Mouse (Mus musculus) hindbrain, embryonic 15.5 days (tissue): ENCODE measurements around the gene Nxf3. TPM values are rescaled to one million over a fixed set of nuclear protein-coding genes. Genes with fewer than 3 reads are reported as not detected.
A peak's percentile ranks its signal among the peaks of the same experiment; 100 is the strongest.
"Not testable (repeated sequence)": the region's sequence is repeated elsewhere in the genome, so short reads cannot be mapped to it uniquely, and the experiment has no call there.

ENCODE experiments used
- ATAC-seq: fragments of 200-750 bp; cut with Nextera tagmentation; 2 replicates; pipeline ENCODE4 v1.8.0; 2017; ENCODE audit warnings: low read depth, moderate number of reproducible peaks, moderate TSS enrichment; ENCODE audit not compliant: low FRiP score
- H3K27ac ChIP-seq: fragments of 300-500 bp; sonication (generic); replicated peaks from 2 replicates; pipeline ENCODE4 v1.5.1; 2015; ENCODE audit warnings: mild to moderate bottlenecking, inconsistent platforms
- H3K27me3 ChIP-seq: fragments of 300-500 bp; sonication (generic); 2 replicates; pipeline ENCODE4 v1.6.1; 2015; ENCODE audit warnings: control low read depth, inconsistent platforms
- H3K36me3 ChIP-seq: fragments of 300-500 bp; sonication (generic); 2 replicates; pipeline ENCODE4 v1.6.1; 2015; ENCODE audit warnings: control low read depth, inconsistent platforms
- H3K4me1 ChIP-seq: fragments of 300-500 bp; sonication (generic); replicated peaks from 2 replicates; pipeline ENCODE4 v1.6.1; 2015; ENCODE audit warnings: control low read depth, inconsistent platforms
- H3K4me2 ChIP-seq: fragments of 300-500 bp; sonication (generic); 2 replicates; pipeline ENCODE4 v1.6.1; 2015; ENCODE audit warnings: moderate library complexity, mild to moderate bottlenecking, inconsistent platforms
- H3K4me3 ChIP-seq: fragments of 300-500 bp; sonication (generic); 2 replicates; pipeline ENCODE4 v1.5.1; 2015; ENCODE audit warnings: mild to moderate bottlenecking, inconsistent platforms
- H3K9ac ChIP-seq: fragments of 300-500 bp; sonication (generic); 2 replicates; pipeline ENCODE4 v1.6.1; 2015; ENCODE audit warnings: inconsistent platforms
- H3K9me3 ChIP-seq: fragments of 300-500 bp; sonication (generic); 2 replicates; pipeline ENCODE4 v1.6.1; 2016; ENCODE audit warnings: control low read depth, inconsistent platforms
- WGBS: fragments of 180-500 bp; shearing (Covaris S2); methylation state at CpG from one replicate; pipeline ENCODE4 v1.1.7; 2015; 5-methylcytosine and 5-hydroxymethylcytosine counted together
- polyA plus RNA-seq: library from polyadenylated mRNA; unstranded; fragments of >200 nt; fragmentation: Nextera tagmentation; extraction: Ambion mirVana; gene quantifications from 2 replicates; pipeline ENCODE4 v1.2.1, GENCODE M21; 2015

Nxf3 gene
- polyA plus RNA-seq, 1 experiment from 2014 or later, result not detected

DNA sequence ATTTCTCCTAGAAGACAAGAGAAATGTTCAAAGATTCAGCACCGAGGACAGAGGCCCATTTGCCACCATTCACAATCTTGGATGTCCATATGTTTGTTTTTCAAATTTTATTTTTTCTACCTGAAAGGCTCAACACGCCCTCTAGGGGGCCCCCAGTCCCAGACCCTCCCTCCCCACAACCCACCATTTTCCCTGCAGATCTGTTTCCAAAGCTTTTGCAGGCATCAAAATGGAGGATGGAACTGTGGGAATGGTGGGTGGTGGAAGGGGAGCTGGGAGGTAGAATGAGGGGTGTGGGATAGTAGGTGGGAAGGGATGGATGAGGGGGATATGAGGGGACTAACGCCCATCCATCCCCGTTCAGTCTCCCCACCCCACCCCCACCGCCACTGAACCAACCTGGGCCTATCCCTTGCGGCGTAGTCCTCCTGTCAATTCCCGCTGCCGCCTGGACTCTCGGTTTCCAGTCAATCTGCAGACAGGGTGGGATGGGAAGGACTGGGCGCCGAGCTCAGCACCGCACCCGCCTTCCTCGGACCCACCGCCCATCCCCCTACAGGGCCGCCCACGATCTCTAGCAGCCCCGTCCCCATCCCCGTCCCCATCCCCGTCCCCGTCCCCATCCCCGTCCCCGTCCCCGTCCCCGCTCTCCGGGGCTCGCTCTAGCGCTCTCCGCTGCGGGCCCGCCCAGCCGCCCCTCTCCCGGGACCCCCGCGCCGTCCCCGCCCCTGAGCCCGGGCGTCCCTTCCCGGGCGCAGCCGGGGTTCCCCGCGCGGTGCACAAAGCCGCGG is 17.7 kb downstream of the Nxf3 start:
- H3K36me3 ChIP-seq, H3K27me3 ChIP-seq, H3K9me3 ChIP-seq, H3K4me1 ChIP-seq: not testable (repeated sequence)
- peak overlapping the region; percentile 55 for H3K9ac ChIP-seq
- H3K4me2 ChIP-seq, result peak overlapping the region; percentile 55
- H3K27ac ChIP-seq, result peak overlapping the region; percentile 85
- peak overlapping the region; percentile 45 for H3K4me3 ChIP-seq
- peak; percentile 88 for ATAC-seq
- 17% methylated on average over 18 of the region's 48 CpGs for WGBS

DNA sequence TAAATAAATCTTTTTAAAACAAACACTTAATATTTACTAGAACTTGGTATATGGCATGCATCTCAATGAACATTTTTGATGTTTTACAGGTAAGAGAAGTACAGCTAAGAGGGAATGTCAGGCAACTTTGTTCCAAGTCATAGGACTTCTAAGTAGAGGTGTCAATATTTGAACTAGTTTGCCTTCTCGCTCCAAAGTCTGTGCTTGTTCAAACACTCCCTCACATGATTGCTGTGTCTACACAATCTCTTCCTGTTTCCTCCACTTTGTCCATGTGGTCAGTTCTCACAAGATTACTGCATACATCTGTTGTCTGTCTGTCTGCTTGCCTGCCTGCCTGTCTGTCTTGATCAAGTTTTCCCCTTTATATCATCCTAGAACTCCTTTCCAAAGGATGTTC is 24.4 kb downstream of the Nxf3 start:
- Histone ChIP-seq H3K4me3 (no peak overlapping the region), H3K9ac (no peak overlapping the region), H3K27ac (no peak overlapping the region), H3K36me3 (no peaks in the 10 kb centered on the region), H3K27me3 (no peaks in the 10 kb centered on the region), H3K4me2 (no peak overlapping the region), H3K4me1 (no peaks in the 10 kb centered on the region), H3K9me3 (no peaks in the 10 kb centered on the region)
- WGBS, result 91% methylated on average over 1 of the region's 1 CpGs
- no peak for ATAC-seq

- no peaks in the 10 kb centered on the region for H3K4me1 ChIP-seq
- no peak overlapping the region for H3K4me2 ChIP-seq
- no peak for ATAC-seq
- no peaks in the 10 kb centered on the region for H3K27me3 ChIP-seq
- no peak overlapping the region for H3K9ac ChIP-seq
- no peak overlapping the region for H3K4me3 ChIP-seq
- WGBS, result 84% methylated on average over 2 of the region's 2 CpGs
- H3K36me3 ChIP-seq, result no peaks in the 10 kb centered on the region
- no peak overlapping the region for H3K27ac ChIP-seq
- no peaks in the 10 kb centered on the region for H3K9me3 ChIP-seq
Measured at GRCm38 (mm10) chrX:136051219-136051618, 33.8 kb downstream of the Nxf3 start.

DNA sequence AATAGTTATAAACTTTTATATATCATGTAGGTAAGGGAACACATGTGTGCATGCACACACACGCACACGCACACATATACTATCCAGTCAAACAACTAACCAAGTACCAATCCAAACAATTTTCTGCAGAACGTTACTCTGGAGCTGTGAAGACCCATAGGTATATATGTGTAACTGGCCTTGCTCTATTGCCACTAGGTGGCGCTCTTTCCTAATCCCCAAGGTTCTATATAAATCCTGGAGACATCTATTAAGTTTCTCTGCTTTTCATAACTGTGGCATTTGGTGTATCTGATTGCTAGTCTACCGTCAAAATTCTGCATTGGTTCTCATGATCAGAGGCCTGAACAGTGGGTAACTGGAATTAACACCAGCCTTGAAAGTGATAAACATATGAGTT is 37.5 kb downstream of the Nxf3 start:
- ATAC-seq, result peak; percentile 75; the same call in 1 of the 2 replicates

DNA sequence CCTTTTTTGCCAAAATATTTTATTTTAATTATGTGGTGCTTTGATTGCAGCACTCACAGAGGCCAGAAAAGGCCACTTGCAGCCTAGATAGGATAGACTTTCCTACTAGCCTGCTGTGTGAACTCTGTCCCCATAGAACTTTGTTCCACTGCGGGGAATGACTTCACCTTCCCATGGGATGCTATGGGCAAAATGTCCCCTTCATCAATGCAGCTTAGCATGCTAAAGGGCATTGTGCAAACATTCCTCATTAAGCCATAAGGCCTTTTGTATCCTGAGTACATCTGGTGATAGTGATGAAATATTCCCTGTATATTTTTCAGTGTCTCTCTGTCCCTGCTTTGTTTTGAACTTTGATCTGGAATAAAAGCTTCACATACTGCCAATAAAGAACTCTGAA is 41.3 kb downstream of the Nxf3 start:
- Histone ChIP-seq H3K9ac (no peak overlapping the region), H3K27me3 (no peaks in the 10 kb centered on the region), H3K27ac (no peak overlapping the region), H3K4me1 (no peaks in the 10 kb centered on the region), H3K4me2 (no peak overlapping the region), H3K36me3 (no peaks in the 10 kb centered on the region), H3K4me3 (no peak overlapping the region), H3K9me3 (no peaks in the 10 kb centered on the region)
- whole genome bisulfite sequencing, result 87% methylated on average over 1 of the region's 1 CpGs
- ATAC-seq, result no peak

More for the DNA sequence above, 37.5 kb downstream of the Nxf3 start:
- no peak overlapping the region for H3K27ac ChIP-seq
- 15% methylated on average over 5 of the region's 5 CpGs for WGBS
- H3K4me1 ChIP-seq, result no peaks in the 10 kb centered on the region
- no peak overlapping the region for H3K4me2 ChIP-seq
- H3K27me3 ChIP-seq, result no peaks in the 10 kb centered on the region
- no peaks in the 10 kb centered on the region for H3K36me3 ChIP-seq
- no peaks in the 10 kb centered on the region for H3K9me3 ChIP-seq
- H3K9ac ChIP-seq, result no peak overlapping the region
- H3K4me3 ChIP-seq, result no peak overlapping the region

- not testable (repeated sequence) for H3K9me3 ChIP-seq, H3K36me3 ChIP-seq, H3K4me1 ChIP-seq, H3K27me3 ChIP-seq, H3K9ac ChIP-seq
- ATAC-seq, result peak; percentile 95
- peak within 1 kb of the TSS; percentile 37 for H3K4me3 ChIP-seq
- H3K27ac ChIP-seq, result peak within 1 kb of the TSS; percentile 48; the same call in 1 of the 2 replicates
- 10% methylated on average over 12 of the region's 49 CpGs for WGBS
- peak within 1 kb of the TSS; percentile 49 for H3K4me2 ChIP-seq
Measured at GRCm38 (mm10) chrX:136032799-136033763, 52.0 kb downstream of the Nxf3 start, which contains the start of gene Arxes1. Arxes1 (plus strand) TSS chrX:136033367.

DNA sequence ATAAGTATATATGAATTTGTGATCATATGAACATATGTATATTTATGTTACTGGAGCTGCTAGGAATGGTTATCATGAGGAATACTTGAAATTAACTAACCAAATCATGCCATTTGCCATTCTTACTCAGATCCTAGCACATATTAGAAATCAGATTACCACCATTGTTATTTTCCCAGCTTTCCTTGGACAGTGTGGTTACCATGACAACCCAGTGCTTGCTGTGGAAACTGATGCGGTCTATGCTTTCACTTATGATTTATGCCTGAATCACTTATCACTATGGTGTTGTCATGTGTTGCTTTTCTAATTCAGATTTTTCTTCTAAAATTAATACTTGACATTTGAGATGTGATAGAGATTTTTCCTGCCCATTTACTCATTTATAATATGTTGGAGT is 54.7 kb downstream of the Nxf3 start:
- H3K27ac ChIP-seq, result no peak overlapping the region
- H3K9ac ChIP-seq, result no peak overlapping the region
- no peaks in the 10 kb centered on the region for H3K9me3 ChIP-seq
- H3K36me3 ChIP-seq, result no peaks in the 10 kb centered on the region
- no peaks in the 10 kb centered on the region for H3K27me3 ChIP-seq
- H3K4me2 ChIP-seq, result no peak overlapping the region
- no peaks in the 10 kb centered on the region for H3K4me1 ChIP-seq
- no peak for ATAC-seq
- H3K4me3 ChIP-seq, result no peak overlapping the region
- 59% methylated on average over 1 of the region's 1 CpGs for WGBS

Other genes with a start within 250 kb of the Nxf3 start
- gene Gprasp2, start 246.2 kb downstream of the Nxf3 start, polyA plus RNA-seq, result 193 and 215 TPM in 2 replicates
- gene Arxes2, start 91.4 kb downstream of the Nxf3 start, polyA plus RNA-seq, result 248 and 258 TPM in 2 replicates
- gene Arxes1, start 51.9 kb downstream of the Nxf3 start, polyA plus RNA-seq, result 138 and 141 TPM in 2 replicates
- 704 and 736 TPM in 2 replicates for gene Bex2, start 17.0 kb downstream of the Nxf3 start, polyA plus RNA-seq
- gene Bex4, start 53.7 kb upstream of the Nxf3 start, polyA plus RNA-seq, result 142 and 146 TPM in 2 replicates
- 119 and 125 TPM in 2 replicates for gene Tceal8, start 87.1 kb upstream of the Nxf3 start, polyA plus RNA-seq
- gene Tceal5, start 118.6 kb upstream of the Nxf3 start, polyA plus RNA-seq, result 35.3 and 37.8 TPM in 2 replicates
- gene Tceal7, start 129.5 kb upstream of the Nxf3 start, polyA plus RNA-seq, result 2.7 and 4.1 TPM in 2 replicates
- gene Bex1, start 130.3 kb upstream of the Nxf3 start, polyA plus RNA-seq, result 259 and 270 TPM in 2 replicates
- gene Tceal9, start 159.8 kb upstream of the Nxf3 start, polyA plus RNA-seq, result 236 and 251 TPM in 2 replicates
- gene Bex3, start 185.0 kb upstream of the Nxf3 start, polyA plus RNA-seq, result 743 and 769 TPM in 2 replicates